Mouse (Mus musculus) liver, embryonic 12.5 days (tissue): Measurements from ENCODE around the gene Lmbr1. TPM values are rescaled to one million over a fixed set of nuclear protein-coding genes. Genes with fewer than 3 reads are reported as not detected.

Source experiments
- ATAC-seq: fragments of 200-750 bp; cut with Nextera tagmentation; 2 replicates; pipeline ENCODE4 v1.8.0; 2017; ENCODE audit warnings: moderate number of reproducible peaks, mild to moderate bottlenecking, moderate library complexity
- H3K27ac ChIP-seq: fragments of 300-500 bp; sonication (generic); 2 replicates; pipeline ENCODE4 v1.5.1; 2016; ENCODE audit warnings: mild to moderate bottlenecking
- H3K27me3 ChIP-seq: fragments of 300-500 bp; sonication (generic); replicated peaks from 2 replicates; pipeline ENCODE4 v1.6.1; 2016; ENCODE audit warnings: mild to moderate bottlenecking, moderate library complexity
- H3K36me3 ChIP-seq: fragments of 300-500 bp; sonication (generic); 2 replicates; pipeline ENCODE4 v1.6.1; 2016; ENCODE audit warnings: mild to moderate bottlenecking, moderate library complexity
- H3K4me1 ChIP-seq: fragments of 300-500 bp; sonication (generic); 2 replicates; pipeline ENCODE4 v1.6.1; 2016
- H3K4me2 ChIP-seq: fragments of 300-500 bp; sonication (generic); 2 replicates; pipeline ENCODE4 v1.6.1; 2016; ENCODE audit warnings: mild to moderate bottlenecking, moderate library complexity
- H3K4me3 ChIP-seq: fragments of 300-500 bp; sonication (generic); 2 replicates; pipeline ENCODE4 v1.5.1; 2016; ENCODE audit warnings: mild to moderate bottlenecking, moderate library complexity
- H3K9ac ChIP-seq: fragments of 300-500 bp; sonication (generic); 2 replicates; pipeline ENCODE4 v1.6.1; 2016; ENCODE audit warnings: mild to moderate bottlenecking, moderate library complexity
- H3K9me3 ChIP-seq: fragments of 300-500 bp; sonication (generic); replicated peaks from 2 replicates; pipeline ENCODE4 v1.6.1; 2016; ENCODE audit warnings: mild to moderate bottlenecking, moderate library complexity
- WGBS: fragments of 180-500 bp; shearing (Covaris S2); methylation state at CpG from one replicate; pipeline ENCODE4 v1.1.7; 2016; ENCODE audit not compliant: insufficient replicate concordance; 5-methylcytosine and 5-hydroxymethylcytosine counted together
- polyA plus RNA-seq: library from polyadenylated mRNA; unstranded; fragments of >200 nt; fragmentation: Nextera tagmentation; extraction: Ambion mirVana; gene quantifications from 2 replicates; pipeline ENCODE4 v1.2.1, GENCODE M21; 2016

Lmbr1 gene
- polyA plus RNA-seq, 1 experiment from 2014 or later = 3.9 TPM

DNA sequence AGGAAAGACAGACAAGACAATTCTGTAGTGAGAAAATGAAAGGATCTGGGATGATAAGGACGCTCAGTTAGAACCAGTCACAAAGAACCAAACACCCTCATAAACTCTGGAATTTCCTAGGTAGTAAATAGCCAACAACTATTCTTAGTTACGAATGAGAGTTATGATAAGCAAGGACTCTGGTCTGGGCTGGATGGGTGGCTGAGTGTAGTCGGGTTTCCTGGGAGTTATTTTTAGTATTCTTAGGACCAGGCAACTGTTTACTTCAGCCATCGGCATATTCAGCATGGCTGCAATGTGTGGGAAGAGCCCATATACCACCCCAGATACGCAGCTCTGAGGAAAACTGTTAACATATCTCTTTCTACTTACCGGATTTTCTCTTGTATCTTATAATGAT lies 14.7 kb downstream of the Lmbr1 start:
- peaks cover 26% of the 10 kb centered on the region; the same call in 1 of the 2 replicates for H3K36me3 ChIP-seq
- H3K4me3 ChIP-seq = no peak overlapping the region
- no peaks in the 10 kb centered on the region for H3K4me1 ChIP-seq
- no peaks in the 10 kb centered on the region for H3K9me3 ChIP-seq
- ATAC-seq = no peak
- no peak overlapping the region for H3K27ac ChIP-seq
- H3K9ac ChIP-seq = no peak overlapping the region
- 60% methylated on average over 6 of the region's 6 CpGs for WGBS
- H3K27me3 ChIP-seq = no peaks in the 10 kb centered on the region
- H3K4me2 ChIP-seq = no peak overlapping the region

DNA sequence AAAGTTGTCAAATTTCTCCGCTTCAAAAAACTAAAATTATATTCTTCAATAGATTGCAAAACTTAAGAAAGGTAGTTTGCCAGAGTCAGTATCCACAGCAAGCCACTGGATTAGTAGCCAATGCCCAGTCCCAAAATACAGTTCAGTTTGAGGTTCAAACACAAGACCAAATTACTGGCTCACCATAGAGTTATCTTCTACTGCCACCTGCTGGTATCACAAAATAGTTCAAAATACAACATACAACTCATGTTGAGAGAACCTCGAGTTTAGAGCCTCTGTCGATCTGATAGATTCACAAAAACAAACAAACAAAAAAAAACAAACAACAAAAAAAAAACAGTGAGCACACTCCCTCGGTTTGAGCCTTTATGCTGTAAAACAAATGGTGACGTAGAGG lies 42.4 kb downstream of the Lmbr1 start:
- Histone ChIP-seq H3K4me3 (no peak overlapping the region), H3K27ac (no peak overlapping the region), H3K27me3 (no peaks in the 10 kb centered on the region), H3K36me3 (no peaks in the 10 kb centered on the region), H3K4me2 (no peak overlapping the region), H3K4me1 (no peaks in the 10 kb centered on the region), H3K9me3 (no peaks in the 10 kb centered on the region), H3K9ac (no peak overlapping the region)
- 45% methylated on average over 5 of the region's 5 CpGs for WGBS
- no peak for ATAC-seq

DNA sequence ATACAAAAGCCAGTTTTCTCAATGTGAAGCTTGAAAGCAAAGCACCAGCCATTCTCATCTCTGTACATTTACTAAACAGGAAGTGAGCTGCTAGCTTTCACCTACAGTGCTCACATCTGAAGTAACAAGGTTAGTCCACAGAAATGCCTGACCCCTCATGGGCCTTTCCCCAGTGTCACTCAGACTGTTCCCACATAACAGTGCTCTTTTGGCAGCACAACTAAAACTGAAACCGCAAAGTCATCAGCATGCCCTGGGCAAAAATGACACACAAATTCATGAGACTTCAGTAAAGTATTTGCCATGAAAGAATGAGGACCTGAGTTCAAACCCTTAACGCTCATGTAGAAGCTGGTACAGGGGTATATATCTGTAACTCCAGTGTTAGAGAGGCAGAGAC lies 55.7 kb downstream of the Lmbr1 start:
- H3K9ac ChIP-seq = no peak overlapping the region
- no peaks in the 10 kb centered on the region for H3K27me3 ChIP-seq
- no peak for ATAC-seq
- H3K4me2 ChIP-seq = no peak overlapping the region
- H3K27ac ChIP-seq = no peak overlapping the region
- 82% methylated on average over 2 of the region's 2 CpGs for WGBS
- H3K4me1 ChIP-seq = no peaks in the 10 kb centered on the region
- no peaks in the 10 kb centered on the region for H3K36me3 ChIP-seq
- H3K4me3 ChIP-seq = no peak overlapping the region
- no peaks in the 10 kb centered on the region for H3K9me3 ChIP-seq

DNA sequence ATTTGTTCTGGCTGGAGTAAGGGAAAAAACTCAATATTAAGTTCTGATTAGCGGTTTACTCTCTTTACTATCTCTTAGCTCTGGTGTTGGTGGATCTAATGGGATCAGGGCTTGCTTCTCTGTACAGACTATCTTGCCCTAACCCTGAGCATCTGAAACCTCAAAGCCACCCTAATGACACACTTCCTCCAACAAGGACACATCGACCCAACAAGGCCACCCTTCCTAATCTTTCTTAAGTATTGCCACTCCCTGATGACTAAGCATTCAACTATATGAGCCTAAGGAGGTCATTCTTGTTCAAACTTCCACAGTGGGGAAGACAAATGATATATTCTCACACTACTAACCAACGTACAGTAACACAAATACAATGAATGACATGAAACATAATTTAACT lies 69.0 kb downstream of the Lmbr1 start:
- ATAC-seq = no peak
- Histone ChIP-seq H3K36me3 (peaks cover 6% of the 10 kb centered on the region; the same call in 1 of the 2 replicates), H3K4me3 (no peak overlapping the region), H3K27me3 (no peaks in the 10 kb centered on the region), H3K9ac (no peak overlapping the region), H3K9me3 (0 out of 2 replicates have a peak, but pooled peaks cover 3% of the 10 kb centered on the region), H3K27ac (no peak overlapping the region), H3K4me1 (peaks cover 4% of the 10 kb centered on the region; the same call in 1 of the 2 replicates), H3K4me2 (no peak overlapping the region)
- WGBS = 41% methylated on average over 3 of the region's 3 CpGs

DNA sequence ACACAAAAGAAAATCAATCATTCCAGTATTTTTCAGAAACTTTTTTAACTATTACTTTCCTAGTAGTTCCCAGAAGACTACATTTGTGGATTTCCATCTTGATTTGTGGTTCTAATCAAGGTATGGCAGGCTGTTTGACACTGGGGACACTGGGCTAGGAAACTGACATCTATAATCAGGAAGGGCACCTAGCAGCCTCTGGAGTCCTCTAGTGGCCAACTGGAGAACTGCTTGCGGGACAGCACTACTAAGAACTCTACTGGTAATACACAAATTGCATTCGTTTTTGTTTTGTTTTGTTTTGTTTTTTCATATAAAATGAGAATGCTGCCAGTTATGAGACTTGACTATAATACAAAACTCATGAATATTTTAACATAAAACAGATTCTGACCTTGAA lies 85.0 kb downstream of the Lmbr1 start:
- no peaks in the 10 kb centered on the region for H3K27me3 ChIP-seq
- H3K4me3 ChIP-seq = no peak overlapping the region
- no peak overlapping the region for H3K4me2 ChIP-seq
- H3K27ac ChIP-seq = no peak overlapping the region
- H3K9me3 ChIP-seq = no peaks in the 10 kb centered on the region
- no peaks in the 10 kb centered on the region for H3K36me3 ChIP-seq
- no peaks in the 10 kb centered on the region for H3K4me1 ChIP-seq
- ATAC-seq = no peak
- no peak overlapping the region for H3K9ac ChIP-seq
- 16% methylated on average over 2 of the region's 2 CpGs for WGBS

DNA sequence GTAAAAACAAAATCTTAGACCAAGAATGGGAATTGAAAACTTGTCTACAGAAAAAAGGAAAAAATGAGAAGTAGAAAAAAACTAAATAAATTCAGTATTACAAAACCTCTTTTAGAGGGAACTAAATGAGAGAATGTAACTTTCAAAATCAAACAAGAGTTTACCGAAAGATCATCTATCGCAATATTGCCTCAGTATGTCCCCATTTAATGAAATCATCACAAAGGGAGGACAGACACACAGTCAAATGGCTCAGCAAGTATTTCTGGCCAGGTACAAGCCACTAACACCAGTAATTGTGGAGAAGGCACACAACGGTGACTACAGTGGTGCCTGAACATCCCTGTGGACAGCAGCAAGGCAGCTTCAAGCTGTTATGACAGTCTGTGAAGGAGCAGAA lies 88.1 kb downstream of the Lmbr1 start:
- no peaks in the 10 kb centered on the region for H3K36me3 ChIP-seq
- H3K9ac ChIP-seq = no peak overlapping the region
- no peak overlapping the region for H3K4me3 ChIP-seq
- H3K4me2 ChIP-seq = no peak overlapping the region
- WGBS = 87% methylated on average over 3 of the region's 3 CpGs
- H3K27me3 ChIP-seq = no peaks in the 10 kb centered on the region
- H3K27ac ChIP-seq = no peak overlapping the region
- H3K4me1 ChIP-seq = no peaks in the 10 kb centered on the region
- ATAC-seq = no peak
- H3K9me3 ChIP-seq = no peaks in the 10 kb centered on the region

DNA sequence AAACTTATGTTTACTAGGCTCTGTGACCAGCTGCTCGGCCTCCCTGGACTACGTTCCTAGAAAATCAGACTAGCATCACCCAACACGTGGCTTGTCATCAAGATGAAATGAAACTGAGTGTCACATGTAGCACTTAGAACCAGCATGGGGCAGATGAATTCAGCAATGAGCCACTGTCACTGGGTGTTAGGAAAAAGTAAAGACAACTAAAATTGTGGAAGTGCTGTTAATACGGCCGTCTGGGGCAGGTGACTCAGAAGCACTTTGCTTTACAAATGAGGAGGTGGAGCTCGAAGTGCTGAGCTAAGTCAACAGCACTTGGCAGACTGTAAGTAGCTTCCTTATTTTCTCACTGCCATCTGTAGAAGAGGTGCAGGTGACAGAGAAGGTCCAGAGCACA lies 88.5 kb downstream of the Lmbr1 start:
- Histone ChIP-seq H3K27me3 (no peaks in the 10 kb centered on the region), H3K4me2 (no peak overlapping the region), H3K4me3 (no peak overlapping the region), H3K9ac (no peak overlapping the region), H3K4me1 (no peaks in the 10 kb centered on the region), H3K27ac (no peak overlapping the region), H3K9me3 (no peaks in the 10 kb centered on the region), H3K36me3 (no peaks in the 10 kb centered on the region)
- ATAC-seq = no peak
- 59% methylated on average over 6 of the region's 6 CpGs for WGBS

DNA sequence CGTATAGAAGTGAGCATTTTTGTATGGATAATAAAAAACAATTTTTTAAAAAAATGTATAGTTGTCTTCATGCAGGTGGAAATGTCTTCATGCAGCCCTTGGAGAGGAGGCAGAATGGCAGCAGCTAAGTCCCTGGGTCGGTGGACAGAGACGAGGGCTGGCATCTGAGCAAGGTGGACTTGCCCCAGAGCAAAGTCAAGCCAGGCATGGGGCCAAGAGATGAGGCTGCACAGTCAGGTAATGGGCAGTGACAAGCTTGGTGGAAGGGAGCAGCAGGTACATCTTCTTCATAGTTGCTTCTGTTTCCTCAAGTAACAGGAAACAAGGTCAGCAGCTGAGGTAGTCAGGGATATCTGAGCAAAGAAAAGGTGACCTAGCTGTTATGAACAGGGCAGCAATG lies 97.1 kb downstream of the Lmbr1 start:
- WGBS = 80% methylated on average over 3 of the region's 3 CpGs
- no peak overlapping the region for H3K27ac ChIP-seq

DNA sequence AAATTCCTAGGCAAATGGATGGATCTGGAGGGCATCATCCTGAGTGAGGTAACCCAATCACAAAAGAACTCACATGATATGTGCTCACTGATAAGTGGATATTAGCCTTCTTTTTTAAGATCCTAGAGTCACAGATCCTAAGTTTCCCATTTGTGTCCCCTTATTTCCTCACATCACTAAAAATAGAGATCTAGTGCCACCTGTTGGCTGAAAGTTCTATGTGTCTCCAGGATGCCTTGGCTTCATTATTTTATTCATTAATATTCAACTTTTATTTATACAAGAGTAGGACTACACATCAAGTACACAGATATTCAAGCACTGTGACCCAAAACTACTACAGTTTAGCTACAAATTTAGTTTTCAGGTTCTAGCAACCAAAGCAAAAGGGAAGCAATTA lies 103.4 kb downstream of the Lmbr1 start:
- no peaks in the 10 kb centered on the region for H3K9me3 ChIP-seq
- H3K27ac ChIP-seq = no peak overlapping the region
- no peaks in the 10 kb centered on the region for H3K36me3 ChIP-seq
- no peak overlapping the region for H3K4me2 ChIP-seq
- H3K4me3 ChIP-seq = no peak overlapping the region
- H3K4me1 ChIP-seq = no peaks in the 10 kb centered on the region
- no peak for ATAC-seq
- no peak overlapping the region for H3K9ac ChIP-seq
- H3K27me3 ChIP-seq = no peaks in the 10 kb centered on the region

More for the DNA sequence above, 97.1 kb downstream of the Lmbr1 start:
- no peaks in the 10 kb centered on the region for H3K36me3 ChIP-seq
- H3K4me3 ChIP-seq = no peak overlapping the region
- ATAC-seq = no peak
- no peaks in the 10 kb centered on the region for H3K27me3 ChIP-seq
- H3K4me1 ChIP-seq = no peaks in the 10 kb centered on the region
- H3K4me2 ChIP-seq = no peak overlapping the region
- H3K9me3 ChIP-seq = no peaks in the 10 kb centered on the region
- H3K9ac ChIP-seq = no peak overlapping the region

DNA sequence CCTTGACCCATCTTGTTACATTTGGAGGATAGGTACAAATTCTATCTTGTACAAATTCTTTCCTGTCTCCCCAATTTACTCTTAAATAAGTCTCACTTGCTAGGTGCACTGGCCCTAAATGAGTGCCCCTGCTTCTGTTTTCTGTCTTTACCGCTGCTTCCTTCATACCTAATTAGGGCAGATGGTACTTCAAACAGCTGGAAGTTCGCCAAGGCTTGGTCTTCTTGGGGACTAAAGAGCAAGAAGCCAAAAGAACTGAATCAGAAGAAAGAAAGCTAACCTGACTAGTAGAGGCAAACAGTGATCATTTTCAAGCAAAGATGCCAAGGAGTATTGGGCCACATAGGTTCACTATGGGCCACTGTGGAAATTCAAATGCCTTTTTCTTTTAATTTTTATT lies 104.8 kb downstream of the Lmbr1 start:
- Histone ChIP-seq H3K27me3 (no peaks in the 10 kb centered on the region), H3K36me3 (no peaks in the 10 kb centered on the region), H3K4me2 (no peak overlapping the region), H3K4me1 (no peaks in the 10 kb centered on the region), H3K9me3 (no peaks in the 10 kb centered on the region), H3K9ac (no peak overlapping the region), H3K27ac (no peak overlapping the region), H3K4me3 (no peak overlapping the region)
- WGBS = 72% methylated on average over 2 of the region's 2 CpGs
- ATAC-seq = no peak

DNA sequence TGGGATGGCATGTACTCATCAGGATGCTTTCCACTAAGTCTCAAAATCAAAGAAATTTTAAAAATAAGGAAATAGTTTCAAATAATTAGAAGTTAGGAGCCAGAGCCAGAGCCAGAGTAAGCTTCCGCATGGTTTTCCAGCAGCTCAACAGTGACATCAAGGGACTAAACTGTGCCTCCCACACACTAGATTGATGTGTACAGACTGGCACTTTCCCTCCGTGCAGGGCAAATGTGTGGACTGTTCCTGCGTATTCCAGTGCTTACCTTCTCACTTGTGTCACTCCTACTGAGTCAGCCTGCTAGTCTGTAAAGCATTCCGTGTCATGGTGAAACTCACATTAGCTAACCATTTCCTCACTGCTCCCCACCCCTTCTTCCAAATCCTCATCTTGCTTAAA lies 107.3 kb downstream of the Lmbr1 start:
- Histone ChIP-seq H3K36me3 (no peaks in the 10 kb centered on the region), H3K27ac (no peak overlapping the region), H3K4me2 (no peak overlapping the region), H3K27me3 (no peaks in the 10 kb centered on the region), H3K9me3 (no peaks in the 10 kb centered on the region), H3K9ac (no peak overlapping the region), H3K4me3 (no peak overlapping the region), H3K4me1 (no peaks in the 10 kb centered on the region)
- no peak for ATAC-seq
- WGBS = 70% methylated on average over 4 of the region's 4 CpGs

DNA sequence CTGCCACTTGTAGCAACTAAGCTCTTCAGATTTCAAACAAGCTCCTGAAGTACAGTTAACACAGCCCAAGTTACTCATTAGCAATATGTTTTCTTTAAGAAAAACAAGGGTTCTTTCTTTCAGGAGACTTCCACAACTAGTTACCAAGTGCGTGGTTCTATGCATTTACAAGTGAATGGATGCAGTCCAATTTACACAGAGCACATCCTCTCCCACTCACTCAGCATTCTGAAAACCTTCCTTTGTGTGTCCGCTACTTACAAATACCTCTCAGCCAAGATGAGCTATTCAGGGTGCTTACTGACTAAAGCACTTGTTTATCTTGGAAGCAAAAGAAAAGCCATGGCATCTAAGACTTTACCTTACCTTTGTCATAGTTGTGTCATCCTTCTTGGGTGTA lies 124.3 kb downstream of the Lmbr1 start:
- H3K4me1 ChIP-seq = no peaks in the 10 kb centered on the region
- no peaks in the 10 kb centered on the region for H3K27me3 ChIP-seq
- no peak overlapping the region for H3K4me3 ChIP-seq
- no peak overlapping the region for H3K9ac ChIP-seq
- no peak overlapping the region for H3K4me2 ChIP-seq
- WGBS = 71% methylated on average over 2 of the region's 2 CpGs
- no peaks in the 10 kb centered on the region for H3K9me3 ChIP-seq
- no peak for ATAC-seq
- no peaks in the 10 kb centered on the region for H3K36me3 ChIP-seq
- H3K27ac ChIP-seq = no peak overlapping the region

DNA sequence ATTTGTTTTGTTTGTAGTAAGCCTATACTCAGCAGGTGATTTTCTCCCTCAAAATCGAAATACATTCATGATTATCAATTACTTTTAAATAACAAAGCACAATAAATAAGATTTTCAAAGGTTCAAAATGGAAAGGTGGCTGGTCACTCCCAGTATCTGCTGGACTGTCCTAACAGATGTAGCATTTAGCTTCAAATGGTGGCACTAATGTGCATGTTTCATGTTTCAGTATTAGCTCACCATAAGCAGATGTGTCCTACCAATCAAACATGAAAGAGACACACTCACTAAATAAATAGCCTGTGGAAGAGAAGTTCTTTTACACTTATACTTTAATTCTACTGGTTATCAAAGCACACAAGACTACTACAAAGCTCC lies 126.7 kb downstream of the Lmbr1 start:
- no peak for ATAC-seq
- no peaks in the 10 kb centered on the region for H3K9me3 ChIP-seq
- no peak overlapping the region for H3K9ac ChIP-seq
- no peaks in the 10 kb centered on the region for H3K4me1 ChIP-seq
- no peak overlapping the region for H3K27ac ChIP-seq
- 54% methylated on average over 1 of the region's 1 CpGs for WGBS
- no peaks in the 10 kb centered on the region for H3K27me3 ChIP-seq
- no peaks in the 10 kb centered on the region for H3K36me3 ChIP-seq
- no peak overlapping the region for H3K4me3 ChIP-seq
- H3K4me2 ChIP-seq = no peak overlapping the region
